Mouse (Mus musculus) forelimb bud, embryonic 11.5 days (tissue): ENCODE data around the gene Sema4g.

Experiments
- DNase-seq: peaks from one replicate; pipeline ENCODE4 v3.0.0-alpha.2; 2012; ENCODE audit warnings: low read depth, low spot score

Sema4g gene

DNA sequence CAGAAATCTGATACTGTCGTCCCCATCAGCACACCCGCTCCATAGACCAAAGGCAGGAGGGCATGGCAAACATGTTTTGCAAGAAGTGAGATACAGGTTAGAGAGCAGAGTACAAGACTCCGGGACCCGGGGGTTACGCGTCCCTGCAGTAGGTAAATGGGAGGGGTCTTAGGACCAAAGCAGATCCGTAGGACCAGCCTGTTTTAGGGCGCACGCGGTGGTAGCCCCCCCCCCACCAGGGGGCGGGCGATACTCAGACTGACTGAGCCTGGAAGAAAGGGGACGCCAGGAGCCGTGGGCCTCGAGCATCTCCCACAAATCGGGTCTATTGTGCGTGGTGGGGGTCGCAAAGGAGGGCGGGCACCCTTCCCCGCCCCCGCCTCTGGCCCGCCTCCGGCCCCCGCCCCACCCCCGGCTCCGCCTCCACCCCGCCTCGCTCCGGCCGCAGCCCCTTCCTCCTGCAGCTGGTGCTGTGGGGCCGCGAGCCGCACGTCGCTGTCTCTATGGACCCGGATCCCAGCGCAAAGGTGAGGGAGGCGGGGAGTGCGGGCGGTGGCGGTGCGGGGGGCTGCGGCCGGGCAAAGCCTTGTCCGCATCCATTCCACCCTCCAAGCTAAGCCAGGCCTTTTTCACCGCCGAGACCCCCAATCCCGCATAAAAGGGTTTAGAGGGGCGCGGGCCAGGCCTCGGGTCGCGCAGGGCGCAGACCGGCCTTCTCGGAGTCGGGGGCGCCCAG lies at the start of gene Sema4g:
TSS of gene Sema4g (plus strand) at position 271 of the 736 bp plus-strand sequence.
- peak; percentile 55 for DNase-seq

DNA sequence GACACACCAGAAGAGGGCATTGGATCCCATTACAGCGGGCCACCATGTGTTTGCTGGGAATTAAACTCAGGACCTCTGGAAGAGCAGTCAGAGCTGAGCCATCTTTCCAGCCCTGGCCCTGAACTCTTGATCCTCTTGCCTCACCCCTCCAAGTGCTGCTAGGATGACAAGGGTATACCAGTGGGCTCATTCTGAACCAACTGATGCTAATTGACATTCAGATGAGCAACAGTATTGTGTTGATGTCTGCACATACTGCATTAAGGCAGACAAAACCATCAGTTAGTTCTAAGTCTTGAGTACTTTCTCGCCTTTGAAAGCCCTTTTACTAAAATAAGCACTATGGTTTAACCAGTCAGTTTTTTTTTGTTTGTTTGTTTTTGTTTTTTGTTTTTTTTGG lies 29.3 kb upstream of the Sema4g start:
- DNase-seq = no peak

- DNase-seq = no peak
Measured at GRCm38 (mm10) chr19:44965978-44966377, 22.9 kb upstream of the Sema4g start.

GRCm38 (mm10) chr19:44968329-44968728 lies 20.6 kb upstream of the Sema4g start:
- DNase-seq = no peak

DNA sequence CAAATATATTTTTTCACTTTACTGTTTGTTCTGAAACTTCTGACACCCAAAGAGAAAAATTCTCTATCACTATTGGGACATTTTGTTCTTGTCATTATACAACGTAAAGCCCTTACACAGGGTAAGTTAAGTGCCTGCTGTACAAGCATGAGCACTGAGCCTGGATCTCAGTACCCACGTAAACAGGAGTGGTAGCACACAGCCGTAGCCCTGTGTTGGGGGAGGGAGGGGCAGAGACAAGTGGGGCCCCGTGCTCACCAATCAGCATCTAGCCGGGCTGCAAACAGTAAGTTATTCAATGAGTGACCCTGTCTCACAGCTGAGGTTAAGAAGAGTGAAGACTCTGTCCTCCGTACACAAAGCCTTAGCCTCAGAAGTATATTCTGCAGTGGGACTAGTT lies 12.3 kb upstream of the Sema4g start:
- no peak for DNase-seq

- DNase-seq = no peak
Measured at GRCm38 (mm10) chr19:44977148-44977547, 11.8 kb upstream of the Sema4g start.

- DNase-seq = no peak
Measured at GRCm38 (mm10) chr19:44980787-44981186, 8.1 kb upstream of the Sema4g start.

- DNase-seq = no peak
Measured at GRCm38 (mm10) chr19:44982477-44983115, 6.3 kb upstream of the Sema4g start.

- DNase-seq = no peak
Measured at GRCm38 (mm10) chr19:44983366-44983765, 5.5 kb upstream of the Sema4g start.

DNA sequence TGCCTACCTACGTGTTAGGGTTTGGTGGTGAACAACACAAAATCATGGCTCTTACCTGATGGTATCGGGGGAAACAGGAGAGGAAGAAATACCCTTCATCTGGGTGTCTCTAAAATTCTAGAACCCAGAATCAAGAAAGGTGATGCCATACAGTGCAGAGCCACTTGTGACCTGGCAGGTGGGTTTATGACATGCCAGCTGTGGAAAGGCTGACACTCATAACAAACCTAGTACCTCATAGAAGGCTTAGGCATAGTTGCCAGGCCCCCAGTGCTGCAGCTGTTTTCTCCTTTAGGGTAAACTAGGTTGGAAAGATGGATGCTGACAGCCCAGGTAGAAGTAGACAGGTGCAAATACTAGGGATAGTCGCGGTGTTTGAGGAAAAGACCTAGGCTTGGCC lies 4.5 kb upstream of the Sema4g start:
- no peak for DNase-seq

DNA sequence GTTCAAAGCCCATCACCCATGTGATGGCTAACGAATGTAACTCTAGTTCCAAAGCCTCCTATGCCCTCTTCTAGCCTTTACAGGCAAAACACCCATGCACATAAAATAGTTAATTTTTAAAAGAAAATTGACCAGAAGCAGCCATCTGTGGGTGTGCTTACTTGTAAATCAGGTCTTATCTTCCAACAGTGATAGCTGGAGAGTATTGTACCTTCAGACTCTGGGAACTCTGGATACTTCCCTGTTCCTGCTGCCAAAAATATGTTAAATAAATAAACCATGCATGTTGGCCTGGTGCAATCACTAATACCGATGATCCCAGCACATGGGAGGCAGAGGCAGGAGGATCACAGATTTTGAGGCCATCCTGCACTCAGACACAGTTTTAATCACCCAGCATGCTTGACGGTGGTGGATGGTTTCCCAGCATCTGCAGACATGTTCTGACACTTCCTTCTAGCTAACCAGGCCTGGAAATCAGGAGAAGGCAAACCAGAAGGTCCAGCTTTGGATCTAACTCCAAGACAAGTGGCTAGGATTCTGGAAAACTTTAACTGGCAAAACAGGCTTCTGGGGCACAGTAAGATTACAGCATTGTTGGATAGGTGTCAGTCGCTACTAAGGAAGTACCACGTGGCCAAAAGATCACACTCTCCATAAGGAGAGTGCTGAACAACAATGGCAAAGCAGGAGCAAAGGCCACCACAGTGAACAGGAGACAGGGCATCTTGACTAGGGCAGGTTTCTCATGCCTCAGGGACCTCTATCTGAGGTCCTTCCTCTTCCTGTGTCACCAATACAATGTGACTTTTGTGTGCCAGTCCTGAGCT lies 3.5 kb upstream of the Sema4g start:
- DNase-seq = no peak

DNA sequence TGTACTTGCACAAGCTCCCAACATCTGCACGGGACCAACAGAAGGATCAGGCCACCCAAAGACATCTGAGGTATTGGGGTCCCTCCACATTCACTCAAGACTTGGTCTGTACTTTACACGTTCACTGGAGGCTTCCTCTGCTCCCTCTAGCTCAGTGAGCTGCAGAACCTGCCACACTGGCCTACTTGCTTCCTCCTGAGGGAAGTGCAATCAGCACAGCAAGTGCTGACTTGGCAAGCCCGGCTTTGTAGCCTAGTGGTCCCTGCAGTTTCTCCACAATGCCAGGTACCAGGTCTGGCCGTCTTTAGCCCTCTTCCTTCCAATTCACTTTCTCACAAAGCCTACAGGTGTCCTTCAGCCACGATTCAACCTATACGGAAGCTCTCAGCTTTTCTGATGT lies 1.9 kb upstream of the Sema4g start:
- DNase-seq = no peak

GRCm38 (mm10) chr19:44987851-44988250 lies 1.1 kb upstream of the Sema4g start:
- DNase-seq = no peak

GRCm38 (mm10) chr19:44988321-44988720 lies 580 bp upstream of the Sema4g start:
- DNase-seq = no peak

GRCm38 (mm10) chr19:44989567-44990495 lies 930 bp downstream of the Sema4g start:
- DNase-seq = no peak

DNA sequence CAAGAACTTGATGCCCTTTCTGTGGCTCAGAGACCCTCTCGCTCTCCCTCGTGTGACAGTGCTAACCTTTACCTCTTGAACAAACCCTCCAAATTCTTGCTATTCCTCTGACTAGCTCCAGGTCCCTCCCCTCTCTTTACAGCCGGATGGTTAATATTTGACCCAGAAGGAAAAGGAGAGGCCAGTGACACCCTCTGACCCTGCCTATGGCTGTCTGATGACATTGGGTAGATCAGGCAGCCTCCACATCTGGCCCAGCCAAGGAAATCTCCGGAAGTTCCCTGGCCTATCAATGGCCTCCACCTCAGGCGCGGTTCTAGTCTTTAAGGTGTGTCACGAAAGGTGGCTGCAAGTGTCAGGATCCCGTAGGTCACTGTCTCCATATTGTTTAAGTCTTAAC lies 2.1 kb downstream of the Sema4g start:
- no peak for DNase-seq

DNA sequence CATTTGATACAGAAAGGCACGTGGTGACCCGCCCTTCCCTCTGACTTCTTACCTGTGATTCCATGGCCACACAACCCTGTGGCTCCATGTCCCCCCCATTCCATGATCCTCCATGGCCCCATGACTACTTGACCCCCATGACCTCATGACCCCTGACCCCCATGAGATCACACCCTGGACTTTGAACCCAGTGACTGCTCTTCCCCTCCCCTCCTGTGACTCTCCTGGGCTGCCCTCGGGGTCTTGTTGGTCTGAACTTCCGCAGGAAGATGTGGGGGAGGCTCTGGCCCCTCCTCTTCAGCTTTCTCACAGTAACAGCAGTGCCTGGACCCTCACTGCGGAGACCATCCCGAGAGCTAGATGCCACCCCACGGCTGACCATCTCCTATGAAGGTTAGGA lies 3.3 kb downstream of the Sema4g start:
- DNase-seq = no peak

DNA sequence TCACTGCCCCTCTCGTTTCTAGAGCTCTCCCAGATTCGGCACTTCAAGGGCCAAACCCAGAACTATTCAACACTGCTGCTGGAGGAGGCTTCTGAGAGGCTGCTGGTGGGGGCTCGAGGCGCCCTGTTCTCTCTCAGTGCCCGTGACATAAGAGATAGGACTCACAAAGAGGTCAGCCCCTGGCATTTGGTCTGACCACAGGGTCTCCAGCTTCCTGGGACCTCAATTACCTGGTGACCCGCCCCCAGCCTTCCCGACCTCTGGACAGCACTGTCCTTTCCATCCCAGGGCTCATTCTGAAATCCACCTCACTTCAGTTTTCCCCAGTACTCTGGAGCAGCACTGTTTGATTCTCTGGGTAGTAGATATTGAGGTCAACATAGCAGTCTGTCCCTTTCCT lies 3.8 kb downstream of the Sema4g start:
- no peak for DNase-seq

GRCm38 (mm10) chr19:44997786-44998185 lies 8.9 kb downstream of the Sema4g start:
- DNase-seq = no peak

DNA sequence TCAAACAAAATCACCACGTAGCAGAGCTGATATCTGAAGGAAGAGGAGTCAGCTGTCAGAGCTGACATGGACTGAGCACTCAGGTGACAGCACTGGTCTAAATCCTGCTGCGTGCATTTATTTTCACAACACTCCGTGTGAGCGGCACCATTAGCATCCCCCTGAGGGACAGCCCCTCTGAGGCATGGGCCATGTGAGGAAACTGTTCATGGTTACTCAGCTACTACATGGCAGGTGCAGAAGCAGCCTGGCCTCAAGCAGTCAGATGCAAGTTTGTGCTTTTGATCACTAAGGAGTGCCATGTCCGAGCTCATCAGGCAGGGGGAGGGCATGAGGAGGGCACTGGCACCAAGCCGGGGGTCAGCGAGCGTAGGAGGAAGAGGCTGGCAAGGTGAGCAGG lies 10.7 kb downstream of the Sema4g start:
- DNase-seq = no peak

GRCm38 (mm10) chr19:45002301-45002700 lies 13.4 kb downstream of the Sema4g start:
- no peak for DNase-seq
